In the genomic region with DNA sequence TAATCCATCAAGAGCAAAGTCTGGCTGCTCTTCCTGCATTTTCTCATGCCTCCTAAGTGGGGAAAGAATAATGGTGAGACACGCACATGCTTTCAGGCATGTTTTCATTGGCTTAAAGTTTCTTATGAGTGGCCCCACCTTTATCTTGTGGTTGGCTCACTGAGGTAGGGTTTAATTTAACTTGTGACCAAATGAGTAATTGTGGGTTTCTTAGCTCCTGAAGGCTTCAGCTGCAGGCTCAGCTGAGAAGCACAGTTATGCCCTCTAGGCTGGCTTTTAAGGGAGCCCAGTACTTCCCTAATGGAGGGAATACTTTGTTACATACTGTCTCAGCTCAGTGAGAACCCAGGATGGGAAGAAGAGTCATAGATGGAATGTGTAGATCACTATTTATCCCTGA, we compare ENCODE assay signal across 22 mouse cellular contexts. TPM values are rescaled to one million over a fixed set of nuclear protein-coding genes. Genes with fewer than 3 reads are reported as not detected.
"Had no signal": no experiment of that assay in that cellular context is flagged by ENCODE, and none has a peak within 500 bp of the region (broad histone marks: within the 10 kb centered on the region; RNA-seq: fewer than 3 reads in every experiment).

No protein-coding gene starts in this region.

- H3K9me3 ChIP-seq: hindbrain, embryonic 10.5 days; hindbrain, embryonic 12.5 days; intestine, embryonic 15.5 days; limb, embryonic 12.5 days; liver, embryonic 13.5 days; liver, embryonic 15.5 days had no signal

- DNase-seq: gastrocnemius, postnatal 14 days; gastrocnemius, postnatal 36 days; heart, adult 11 months; heart, adult 2 months; heart, postnatal 10 days; heart, postnatal 4 days; kidney, adult 18-20 months; kidney, adult 8-10 months; kidney, postnatal 10 days; kidney, postnatal 25 days; layer of hippocampus, adult 9-11 months; layer of hippocampus, postnatal 36 days; left cerebral cortex, postnatal 4 days; liver; liver, embryonic 13.5 days had no signal

- H3K36me3 ChIP-seq: hindbrain, embryonic 12.5 days; intestine, embryonic 15.5 days; limb, embryonic 12.5 days; liver, embryonic 13.5 days; liver, embryonic 15.5 days had no signal

- H3K27me3 ChIP-seq: hindbrain, embryonic 12.5 days; intestine, embryonic 15.5 days; limb, embryonic 12.5 days; liver, embryonic 15.5 days had no signal

- H3K27ac ChIP-seq: heart, adult 2 months; hindbrain, embryonic 10.5 days; hindbrain, embryonic 12.5 days; hindbrain, embryonic 14.5 days; intestine, embryonic 15.5 days; limb, embryonic 12.5 days; liver, embryonic 13.5 days; liver, embryonic 15.5 days had no signal

- H3K4me3 ChIP-seq: heart, adult 2 months; hindbrain, embryonic 10.5 days; hindbrain, embryonic 12.5 days; intestine, embryonic 15.5 days; limb, embryonic 12.5 days; liver, embryonic 13.5 days; liver, embryonic 15.5 days had no signal

- H3K4me1 ChIP-seq: hindbrain, embryonic 10.5 days; hindbrain, embryonic 12.5 days; intestine, embryonic 15.5 days; limb, embryonic 12.5 days; liver, embryonic 13.5 days; liver, embryonic 15.5 days had no signal

RNA-seq across cellular contexts. Expression of a gene that starts 37.0 kb away (rescaled TPM):
- polyA plus RNA-seq: inflammation-experienced regulatory T-cells, adult 6 months had no signal
